Mouse (Mus musculus) common myeloid progenitor, adult 5-6 weeks (primary cell): ENCODE measurements at regions not wholly inside any gene's neighbourhood (a gene's known extent, or its start where the extent isn't known, plus 50 kb on each side); places are given as distances from the start of the nearest gene placed in this dataset.
A peak's percentile ranks its signal among the peaks of the same experiment; 100 is the strongest.

Experiments
- ATAC-seq: replicated peaks from 2 replicates; pipeline ENCODE4 v1.8.0; 2016; ENCODE audit warnings: low read depth, mild to moderate bottlenecking, moderate TSS enrichment, inconsistent platforms; ENCODE audit not compliant: poor library complexity, severe bottlenecking

DNA sequence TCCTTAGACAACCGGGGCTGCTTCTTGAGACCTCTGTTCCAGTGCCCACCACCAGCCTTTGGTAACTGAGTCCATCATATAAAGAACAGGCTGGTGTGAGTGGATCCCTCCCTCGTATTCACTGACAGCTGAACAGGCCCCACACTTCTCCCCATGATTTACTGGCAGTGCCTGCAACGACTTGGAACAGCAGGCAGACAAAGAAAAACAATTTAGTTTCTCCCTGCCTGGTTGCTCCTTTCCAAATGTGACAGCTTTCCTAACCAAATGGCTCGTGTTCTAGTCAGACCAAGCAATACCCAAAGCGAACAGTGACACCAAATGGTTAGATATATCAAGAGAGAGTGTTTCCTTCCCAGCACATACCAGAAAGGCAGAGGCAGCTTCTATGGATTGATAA is 150.0 kb upstream of the Adamts3 start:
- no peak for ATAC-seq

DNA sequence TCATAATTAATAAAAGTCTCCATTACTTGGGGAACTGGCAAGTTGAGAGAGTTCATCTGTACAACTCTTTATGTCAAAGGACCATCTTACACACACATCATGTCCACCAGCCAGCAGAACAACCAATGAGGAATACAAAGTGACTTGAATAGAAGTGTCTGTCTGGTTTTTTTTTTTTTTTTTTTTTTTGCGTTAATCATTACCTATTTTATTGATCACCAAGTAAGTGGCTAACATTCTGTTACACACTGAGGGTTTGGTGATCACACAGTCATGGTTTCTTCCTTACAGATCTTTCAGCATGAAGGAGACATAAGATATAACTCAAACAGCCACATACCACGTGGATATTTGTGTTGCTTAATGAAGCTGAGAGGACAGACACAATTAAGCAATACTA is 147.6 kb upstream of the Adamts3 start:
- ATAC-seq, result no peak

DNA sequence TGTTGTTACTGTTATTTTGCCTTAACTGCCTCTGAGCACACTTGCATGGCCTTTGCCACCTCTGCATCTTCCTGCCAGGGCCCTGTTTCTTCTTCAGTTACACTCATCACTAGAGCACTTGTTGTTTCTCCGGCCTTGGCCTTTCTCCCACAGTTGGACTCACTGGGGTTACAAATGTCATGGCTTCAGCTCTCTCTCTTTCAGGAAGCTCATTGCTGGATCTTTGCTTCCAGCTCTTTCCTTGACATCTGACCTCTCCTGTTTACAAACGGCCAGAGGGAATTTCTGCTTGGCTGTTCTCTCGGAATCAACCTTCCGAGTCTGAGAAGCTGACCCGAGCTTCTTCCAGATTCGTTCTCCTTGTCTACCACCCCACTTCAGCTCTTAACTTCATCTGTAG is 146.6 kb upstream of the Adamts3 start:
- no peak for ATAC-seq

DNA sequence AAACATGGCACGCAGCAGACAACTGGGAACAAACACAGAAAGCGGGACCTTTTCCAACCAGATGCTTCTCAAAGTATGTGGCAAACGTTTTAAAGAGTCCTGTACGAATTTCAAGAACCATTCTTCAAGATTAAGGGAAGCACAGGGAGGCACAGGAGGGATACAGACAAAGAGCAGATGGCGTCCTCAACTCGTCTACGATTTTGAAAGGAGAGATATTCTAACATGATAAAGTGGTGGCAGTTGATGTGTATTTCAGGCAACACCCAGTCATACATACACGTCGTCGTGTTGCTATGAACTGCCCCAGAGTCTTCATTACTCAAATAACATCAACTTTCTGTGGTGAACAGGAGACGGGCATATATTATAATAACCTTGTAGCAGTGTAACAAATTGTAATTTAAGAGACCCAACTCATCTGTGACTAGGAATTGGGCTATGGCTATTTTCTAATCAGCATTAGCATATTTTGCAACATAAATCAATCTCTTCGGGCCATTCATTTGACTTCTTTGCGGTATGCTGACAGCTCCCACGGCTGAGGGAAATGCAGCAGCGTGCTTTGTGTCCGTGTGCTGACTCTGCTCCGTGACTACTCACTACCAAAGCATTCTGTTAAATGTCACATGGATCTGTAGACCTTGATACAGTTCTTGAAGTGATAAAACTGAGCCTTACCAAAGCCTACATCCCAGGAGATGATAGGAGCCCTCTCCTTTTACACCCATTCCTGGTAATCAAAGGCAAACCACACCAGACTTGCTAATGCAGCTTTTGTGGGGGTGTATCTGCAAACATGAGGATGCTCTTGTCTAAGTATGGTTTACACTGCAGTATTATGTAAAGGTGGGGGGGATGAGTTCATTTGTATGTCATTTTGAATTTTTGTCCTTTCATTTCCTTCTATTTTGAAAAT is 144.0 kb upstream of the Adamts3 start:
- no peak for ATAC-seq

DNA sequence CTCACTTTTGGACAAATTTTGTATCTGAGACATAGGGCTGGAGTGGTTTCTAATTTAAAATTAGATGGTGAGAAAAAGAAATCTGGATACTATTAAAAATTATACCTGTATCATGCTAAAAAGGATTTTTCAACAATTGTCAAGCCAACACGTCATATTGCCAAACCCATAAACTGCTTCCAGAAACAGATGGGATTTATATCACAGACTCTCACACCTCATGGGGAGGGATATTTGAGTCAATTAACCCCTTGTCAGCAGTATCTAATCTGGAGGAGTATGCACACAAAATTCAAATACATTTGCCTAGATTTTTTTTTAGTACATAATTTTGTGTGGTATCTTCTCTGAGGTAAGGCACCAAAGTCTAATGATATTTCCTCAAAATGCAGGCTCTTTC is 138.3 kb upstream of the Adamts3 start:
- ATAC-seq, result no peak

DNA sequence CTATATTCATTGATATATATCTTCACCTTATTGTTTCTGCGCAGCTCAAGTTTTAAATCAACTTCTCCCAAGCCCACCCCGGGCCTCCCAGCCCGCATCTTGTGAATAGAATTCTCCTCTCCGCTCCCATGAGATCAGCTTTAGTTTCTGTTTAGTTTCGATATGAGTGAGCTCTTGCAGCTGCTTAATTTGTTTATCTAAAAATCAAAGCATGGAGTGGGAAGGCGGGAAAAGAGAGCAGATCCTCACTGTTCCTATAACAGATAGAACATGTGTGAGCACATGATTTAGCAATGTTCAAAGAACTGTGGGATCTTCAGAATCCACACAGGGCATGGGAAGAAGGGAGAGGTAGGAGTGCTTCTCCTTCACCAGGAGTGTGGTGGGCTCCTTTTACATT is 117.6 kb upstream of the Adamts3 start:
- ATAC-seq, result no peak

DNA sequence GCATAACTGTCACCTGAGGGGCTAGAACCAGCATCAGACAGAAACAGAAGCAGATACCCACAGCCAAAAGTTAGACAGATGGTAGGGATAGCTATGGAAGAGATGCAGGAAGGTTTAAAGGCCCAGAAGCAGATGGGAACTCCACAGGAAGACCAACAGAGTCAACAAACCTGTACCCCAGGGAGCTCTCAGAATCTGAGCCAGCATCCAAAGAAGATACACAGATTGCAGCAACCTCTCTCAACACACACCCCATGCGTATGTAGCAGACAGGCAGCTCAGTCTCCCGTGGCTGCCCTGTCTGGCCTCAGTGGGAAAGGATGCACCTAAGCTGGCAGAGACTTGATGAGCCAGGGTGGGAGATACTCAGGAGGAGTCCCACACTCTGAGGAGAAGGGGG is 108.4 kb upstream of the Adamts3 start:
- no peak for ATAC-seq

DNA sequence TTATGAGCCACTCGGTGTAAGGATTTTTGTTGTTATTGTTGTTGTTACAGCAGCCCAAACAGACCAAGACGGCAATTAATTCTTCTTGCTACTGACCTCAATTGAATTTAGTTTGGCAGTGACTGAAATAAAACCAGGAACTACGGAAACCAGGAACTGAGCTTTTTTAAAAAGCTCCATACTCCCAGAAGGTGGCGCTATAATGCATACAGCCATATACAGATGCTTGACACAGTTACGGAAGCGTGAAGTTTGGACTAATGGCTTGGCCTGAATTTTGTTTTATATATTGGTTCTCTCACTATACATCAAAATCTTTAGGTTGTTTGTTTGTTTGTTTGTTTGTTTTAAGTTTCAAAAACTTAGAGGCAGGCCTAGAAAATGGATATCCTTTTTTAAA is 98.5 kb upstream of the Adamts3 start:
- ATAC-seq, result peak; percentile 36; the same call in 1 of the 2 replicates

DNA sequence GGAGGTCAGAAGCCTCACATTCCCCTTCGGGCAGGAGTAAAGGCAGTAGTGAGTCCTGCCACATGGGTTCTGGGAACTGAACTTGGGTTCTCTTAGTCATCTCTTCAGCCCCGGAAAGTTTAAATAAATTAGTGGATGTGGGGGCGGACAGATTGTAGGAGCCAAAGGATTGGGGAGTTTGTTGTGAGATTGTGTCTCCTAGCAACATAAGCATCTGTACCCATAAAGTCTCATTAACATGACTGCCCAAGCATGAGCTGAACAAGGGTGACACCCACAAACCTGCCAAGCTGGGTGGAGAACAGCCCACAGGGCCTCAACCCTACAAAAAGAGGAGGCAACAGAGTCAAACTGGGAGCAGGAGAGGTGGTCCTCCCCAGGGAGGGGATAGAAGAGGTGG is 97.1 kb upstream of the Adamts3 start:
- no peak for ATAC-seq

DNA sequence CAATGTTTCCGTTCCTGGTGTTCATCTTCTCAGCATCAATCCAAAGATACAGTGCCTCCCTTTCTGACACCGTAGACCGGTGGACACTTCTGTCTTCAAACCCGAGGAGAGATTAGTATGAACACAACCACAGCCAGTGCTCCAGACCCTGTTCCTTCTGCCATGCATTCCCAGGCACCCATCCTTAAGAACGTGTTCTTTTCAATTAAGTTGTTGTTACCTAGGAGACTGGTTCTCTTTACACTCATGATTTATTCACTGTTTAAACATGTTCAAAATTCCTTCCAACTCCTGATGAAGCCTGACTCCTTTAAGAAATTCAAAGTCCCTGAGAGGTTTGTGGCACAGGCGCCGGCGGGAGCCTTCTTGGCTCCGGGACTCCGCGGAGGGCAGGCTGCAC is 69.5 kb upstream of the Adamts3 start:
- ATAC-seq, result no peak

DNA sequence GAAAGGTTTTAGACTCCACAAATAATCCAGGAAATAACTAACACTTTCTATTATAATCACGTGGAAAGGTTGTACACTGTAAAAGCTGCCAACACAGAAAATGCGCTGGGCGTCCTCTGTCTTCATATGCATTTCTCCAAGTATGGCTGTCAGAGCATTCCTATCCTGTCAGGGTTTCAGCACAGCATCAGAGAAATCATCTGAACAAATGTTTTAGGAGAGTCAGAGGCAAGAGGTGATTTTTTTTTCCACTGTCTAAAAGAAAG is 62.5 kb upstream of the Adamts3 start:
- no peak for ATAC-seq

DNA sequence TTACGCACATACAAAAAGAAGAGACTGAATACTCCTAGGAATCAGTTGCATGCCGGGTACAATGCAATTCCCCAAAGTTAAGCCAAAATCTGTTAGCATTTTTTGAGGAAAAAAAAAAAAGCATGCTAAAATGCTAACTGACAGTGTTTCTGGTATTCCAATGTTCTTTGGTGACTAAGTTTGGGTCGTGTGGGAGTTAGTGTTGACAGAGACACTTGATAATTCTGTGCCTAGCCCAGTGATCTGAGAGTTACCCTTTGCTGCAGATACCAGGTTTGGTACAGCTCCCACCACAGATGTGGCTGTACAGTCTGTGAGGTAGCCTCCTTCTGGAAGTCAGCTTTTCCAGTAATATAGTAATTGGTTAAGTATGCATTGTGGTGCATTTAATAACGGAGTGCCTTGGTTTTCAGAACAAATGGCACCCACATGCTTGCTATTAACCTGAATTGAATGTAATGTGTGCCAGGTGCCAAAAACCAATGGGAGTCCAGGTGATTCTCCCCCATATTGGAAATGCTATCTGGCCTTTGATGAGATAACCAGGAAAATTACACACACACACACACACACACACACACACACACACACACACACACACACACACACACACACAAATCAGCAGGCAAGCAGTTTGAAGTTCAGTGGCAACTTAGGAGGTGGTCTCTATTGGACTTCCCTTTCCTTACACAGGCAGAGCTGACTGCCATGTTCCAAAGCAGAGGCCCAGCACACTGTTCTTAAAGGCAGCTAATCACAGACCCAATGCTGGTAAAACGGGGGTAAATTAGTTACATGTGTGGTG is 61.9 kb upstream of the Adamts3 start:
- no peak for ATAC-seq

DNA sequence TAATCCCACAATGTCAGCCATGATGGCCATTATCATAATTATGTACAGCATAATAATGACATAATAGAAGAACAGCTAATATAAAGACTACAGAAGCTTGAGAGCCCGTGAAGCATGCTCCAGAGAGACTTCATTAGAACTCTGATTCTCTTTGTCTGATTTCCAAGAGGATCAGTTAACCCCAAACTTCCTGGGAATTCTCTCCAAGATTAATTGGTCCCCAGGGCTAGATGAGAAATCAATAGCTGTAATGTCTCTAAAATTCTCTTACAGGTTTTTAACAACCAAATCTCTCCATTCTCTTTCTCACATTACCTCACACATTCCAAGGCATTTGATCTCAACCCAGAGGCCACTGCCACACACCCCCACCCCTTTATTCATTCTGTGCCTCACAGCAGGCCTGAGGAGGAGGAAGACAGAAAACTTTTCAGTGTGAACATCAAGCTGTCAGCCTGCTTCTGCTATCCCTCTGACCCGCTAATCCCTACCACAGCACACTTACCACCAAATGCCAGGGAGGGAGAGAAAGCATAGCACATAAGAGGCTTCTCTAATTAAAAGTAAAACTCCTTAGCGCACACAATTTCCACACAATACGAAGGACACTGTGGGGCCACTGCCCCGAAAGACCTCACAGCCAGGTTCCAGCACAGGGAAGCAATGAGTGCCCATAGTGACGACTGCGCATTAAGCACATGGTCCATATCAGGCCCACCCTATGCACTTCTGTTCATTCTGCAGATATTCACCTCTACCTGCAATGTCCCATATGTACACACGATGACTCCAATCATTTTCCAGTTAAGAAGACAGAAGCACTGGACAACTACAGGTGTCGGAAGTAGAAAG is 60.4 kb upstream of the Adamts3 start:
- ATAC-seq, result no peak

DNA sequence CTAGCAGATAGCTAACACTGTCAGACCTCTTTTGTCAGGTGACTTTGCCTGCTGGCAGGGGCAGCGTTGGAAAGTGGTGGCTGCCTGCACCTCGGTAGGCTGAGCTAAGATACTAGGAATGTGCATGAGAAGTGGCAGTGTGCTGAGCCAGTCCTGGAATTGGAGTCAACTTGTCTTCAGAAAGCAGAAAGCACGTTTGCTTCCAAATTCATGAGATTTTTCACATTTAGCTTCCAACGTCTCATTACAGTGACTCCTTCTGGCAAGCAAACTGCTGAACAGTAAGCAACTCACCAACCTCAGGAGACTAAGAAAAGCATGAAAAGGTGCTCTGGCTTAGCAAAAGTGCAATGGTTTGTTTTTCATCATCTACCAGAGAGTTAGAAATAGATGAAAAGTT is 59.1 kb upstream of the Adamts3 start:
- no peak for ATAC-seq

DNA sequence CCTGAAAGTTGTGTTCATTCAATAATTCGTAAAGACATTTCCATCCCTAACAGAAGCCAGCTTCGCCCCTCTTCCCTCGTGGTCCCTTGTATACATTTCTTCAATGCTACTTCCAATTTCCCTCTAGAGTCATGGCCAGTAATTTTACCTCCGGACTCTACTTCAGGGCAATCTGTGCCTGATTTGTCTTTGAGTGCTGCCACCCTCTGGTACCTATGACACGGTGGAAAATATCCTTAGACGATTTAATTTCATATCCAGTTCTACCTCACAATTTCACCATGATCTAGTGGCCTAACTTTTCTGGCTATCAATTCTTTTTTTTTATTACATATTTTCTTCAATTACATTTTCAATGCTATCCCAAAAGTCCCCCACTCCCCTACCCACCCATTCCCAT is 49.9 kb upstream of the Adamts3 start:
- 0 out of 2 replicates have a peak, but pooled peaks have one; percentile 48 for ATAC-seq
